8 mouse cellular contexts compared by ENCODE assay signal in the genomic region with DNA sequence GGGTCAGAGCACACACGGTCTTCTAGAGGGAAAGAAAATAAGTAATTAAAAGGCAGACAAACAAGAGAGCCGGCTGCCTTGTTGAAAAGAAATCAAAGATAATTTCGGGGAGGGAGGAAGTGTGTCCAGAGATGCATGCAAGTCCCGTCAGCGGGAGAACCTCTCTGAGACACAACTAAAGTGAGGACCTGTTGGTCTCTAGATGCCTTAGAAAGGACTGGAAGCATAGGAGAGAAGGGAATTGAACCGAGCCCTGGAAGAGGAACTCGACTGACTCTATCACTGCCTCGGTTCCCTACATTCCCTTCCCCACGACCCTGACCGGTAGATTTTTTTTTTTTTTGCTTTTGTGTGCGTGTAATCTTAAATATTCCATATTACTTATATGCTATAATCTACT. TPM values are rescaled to one million over a fixed set of nuclear protein-coding genes. Genes with fewer than 3 reads are reported as not detected.
DNase-seq lines count a peak whose midpoint lies in the region; ATAC-seq and TF ChIP-seq lines count a peak whose summit lies in the region.
"Had no signal": no experiment of that assay in that cellular context is flagged by ENCODE, and none has a peak within 500 bp of the region (broad histone marks: within the 10 kb centered on the region; RNA-seq: fewer than 3 reads in every experiment).

No protein-coding gene starts in this region.

- no peak overlapping the region for H3K27ac ChIP-seq in liver, adult 2 months (replicated peaks; ENCODE audit: insufficient read depth, low read depth, low read length)
- H3K27ac ChIP-seq in forebrain, embryonic 10.5 days: peak overlapping the region; percentile 96
- no peak overlapping the region for H3K27ac ChIP-seq in limb, embryonic 11.5 days (replicated peaks; ENCODE audit: low read depth, low read length)
- H3K27ac ChIP-seq in neural tube, embryonic 15.5 days (replicated peaks): peak overlapping the region; percentile 94

- peaks cover 3% of the 10 kb centered on the region; the same call in 1 of the 2 replicates for H3K79me2 ChIP-seq in liver, adult 2 months (ENCODE audit: control insufficient read depth, insufficient read depth, low read length)

- H3K36me3 ChIP-seq in liver, adult 2 months (ENCODE audit: control insufficient read depth, insufficient read depth, low read length): no peaks in the 10 kb centered on the region
- no peaks in the 10 kb centered on the region for H3K36me3 ChIP-seq in forebrain, embryonic 10.5 days (replicated peaks)
- no peaks in the 10 kb centered on the region for H3K36me3 ChIP-seq in limb, embryonic 11.5 days (ENCODE audit: control insufficient read depth, insufficient read depth, low read length)
- H3K36me3 ChIP-seq in neural tube, embryonic 15.5 days: no peaks in the 10 kb centered on the region

- H3K4me3 ChIP-seq in liver, adult 2 months (ENCODE audit: insufficient read depth, low read depth, low read length): peak overlapping the region; percentile 90; the same call in 1 of the 2 replicates
- H3K4me3 ChIP-seq in forebrain, embryonic 10.5 days: peak overlapping the region; percentile 91
- H3K4me3 ChIP-seq in limb, embryonic 11.5 days (ENCODE audit: low read depth, low read length): peak overlapping the region; percentile 64
- peak overlapping the region; percentile 82 for H3K4me3 ChIP-seq in neural tube, embryonic 15.5 days (replicated peaks)

- DNase-seq in liver, adult 2 months (ENCODE audit: extremely low read depth, low read depth, low spot score): no peak
- DNase-seq in liver: no peak
- no peak for DNase-seq in forebrain, embryonic 10.5 days (ENCODE audit: extremely low spot score, low spot score)
- DNase-seq in limb, embryonic 11.5 days (ENCODE audit: low spot score): no peak
- DNase-seq in frontal cortex, postnatal 10 days (ENCODE audit: low spot score in 2 of 2): no peak
- DNase-seq in urinary bladder, postnatal 10 days (ENCODE audit: low spot score): no peak
- DNase-seq: adrenal gland, adult 2 months had no signal

- 16% methylated on average over 11 of the region's 11 CpGs for WGBS in liver, adult 2 months
- 3% methylated on average over 11 of the region's 11 CpGs for WGBS in forebrain, embryonic 10.5 days
- 5% methylated on average over 11 of the region's 11 CpGs for WGBS in limb, embryonic 11.5 days
- 3% methylated on average over 11 of the region's 11 CpGs for WGBS in neural tube, embryonic 15.5 days

- H3K9me3 ChIP-seq in forebrain, embryonic 10.5 days: no peaks in the 10 kb centered on the region
- H3K9me3 ChIP-seq in limb, embryonic 11.5 days (ENCODE audit: control insufficient read depth, low read length): no peaks in the 10 kb centered on the region
- no peaks in the 10 kb centered on the region for H3K9me3 ChIP-seq in neural tube, embryonic 15.5 days (replicated peaks)

- peak overlapping the region; percentile 90 for H3K4me2 ChIP-seq in limb, embryonic 11.5 days (ENCODE audit: low read depth, severe bottlenecking)
- peak overlapping the region; percentile 80 for H3K4me2 ChIP-seq in neural tube, embryonic 15.5 days

- no peak for TF ChIP-seq CTCF in liver, adult 2 months (IDR thresholded peaks at IDR 0.05; ENCODE audit: low read depth, low read length)

- no peak for ATAC-seq in limb, embryonic 11.5 days (ENCODE audit: insufficient number of reproducible peaks, low FRiP score, low TSS enrichment, low read depth)
- ATAC-seq in neural tube, embryonic 15.5 days (ENCODE audit: low FRiP score): no peak

- H3K27me3 ChIP-seq in liver, adult 2 months (ENCODE audit: control insufficient read depth, insufficient read depth, low read length): no peaks in the 10 kb centered on the region
- peaks cover 10% of the 10 kb centered on the region for H3K27me3 ChIP-seq in forebrain, embryonic 10.5 days (ENCODE audit: poor library complexity, severe bottlenecking)
- H3K27me3 ChIP-seq in limb, embryonic 11.5 days (ENCODE audit: control insufficient read depth, insufficient read depth, low read length): 0 out of 2 replicates have a peak, but pooled peaks cover 3% of the 10 kb centered on the region
- no peaks in the 10 kb centered on the region for H3K27me3 ChIP-seq in neural tube, embryonic 15.5 days (replicated peaks)

- 0 out of 2 replicates have a peak, but pooled peaks cover 2% of the 10 kb centered on the region for H3K4me1 ChIP-seq in liver, adult 2 months (ENCODE audit: control insufficient read depth, insufficient read depth, low read length)
- peaks cover 41% of the 10 kb centered on the region for H3K4me1 ChIP-seq in forebrain, embryonic 10.5 days
- peaks cover 11% of the 10 kb centered on the region; the same call in 1 of the 2 replicates for H3K4me1 ChIP-seq in limb, embryonic 11.5 days (ENCODE audit: control insufficient read depth, insufficient read depth, low read length)
- peaks cover 32% of the 10 kb centered on the region for H3K4me1 ChIP-seq in neural tube, embryonic 15.5 days

- no peak for TF ChIP-seq POLR2A in liver, adult 2 months (IDR thresholded peaks at IDR 0.05; ENCODE audit: extremely low read depth, insufficient read depth, low read length)

- H3K9ac ChIP-seq in liver, adult 2 months (ENCODE audit: low read depth, low read length): no peak overlapping the region
- H3K9ac ChIP-seq in limb, embryonic 11.5 days (ENCODE audit: low read length): no peak overlapping the region
- H3K9ac ChIP-seq in neural tube, embryonic 15.5 days (replicated peaks): peak overlapping the region; percentile 65; the same call in 1 of the 2 replicates

RNA-seq across cellular contexts. Expression of a gene that starts 0.8 kb away (rescaled TPM):
- total RNA-seq in liver, adult 2 months (2014; rRNA removed): 21.4 and 26.8 TPM in 2 replicates
- 12.5 and 14.8 TPM in 2 replicates for polyA plus RNA-seq in liver, adult 2 months (2012; rRNA removed)
- 100 and 101 TPM in 2 replicates for polyA plus RNA-seq in forebrain, embryonic 10.5 days (2016; fragmentation: Nextera tagmentation; extraction: Ambion mirVana)
- polyA plus RNA-seq in limb, embryonic 11.5 days (2014; fragmentation: Nextera tagmentation; extraction: Ambion mirVana): 57.3 and 61.0 TPM in 2 replicates
- 146 and 157 TPM in 2 replicates for polyA plus RNA-seq in neural tube, embryonic 15.5 days (2015; fragmentation: Nextera tagmentation; extraction: Ambion mirVana)

Comparison
In these comparisons a context has a peak if more than half of its experiments do, and no peak if none do; other contexts are left out.
1. H3K27ac ChIP-seq: peak in forebrain, embryonic 10.5 days (single experiment) and neural tube, embryonic 15.5 days (single experiment); none in liver, adult 2 months (single experiment) and limb, embryonic 11.5 days (single experiment).
2. Peak in every context shown above with its lines, with median percentiles within 50 percentile points of each other: H3K4me3 ChIP-seq.